Mouse (Mus musculus): ENCODE data around the gene Gnb3. TPM values are rescaled to one million over a fixed set of nuclear protein-coding genes. Genes with fewer than 3 reads are reported as not detected.

The Gnb3 gene
- polyA plus RNA-seq, 1 experiment from 2014 or later, result 2.4 TPM

DNA sequence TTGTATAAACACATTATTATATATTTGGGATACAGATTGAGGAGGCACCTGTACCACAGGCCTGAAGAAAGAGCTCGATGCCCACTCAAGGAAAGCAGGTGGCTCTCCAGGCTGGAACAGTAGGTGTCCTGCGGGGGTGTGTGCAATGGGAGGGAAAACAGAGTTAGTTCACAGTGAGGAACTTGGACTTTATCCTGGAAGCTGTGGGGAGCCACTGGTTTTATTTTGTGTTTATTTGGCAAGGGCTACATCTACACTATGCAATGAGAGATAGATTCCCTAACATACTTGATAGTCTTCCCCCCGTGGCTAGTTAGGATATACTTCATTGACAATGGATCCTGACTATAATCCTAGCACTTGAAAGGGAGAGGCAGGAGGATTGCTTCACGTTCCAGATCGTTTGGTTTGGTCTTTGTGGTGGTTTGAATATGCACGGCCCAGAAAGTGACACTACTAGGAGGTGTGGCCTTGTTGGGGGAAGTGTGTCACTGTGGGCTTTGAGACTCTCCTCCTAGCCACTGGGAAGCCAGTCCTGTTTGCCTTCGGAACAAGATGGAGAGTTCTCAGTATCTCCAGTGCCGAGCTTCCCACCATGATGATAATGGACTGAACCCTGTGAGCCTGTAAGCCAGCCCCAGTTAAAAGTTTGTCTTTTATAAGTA, 53.2 kb downstream of the Gnb3 start:
- ATAC-seq, result no peak
- Histone ChIP-seq H3K27me3 (ENCODE audit: control insufficient read depth, insufficient read depth, low read depth, low read length) (no peaks in the 10 kb centered on the region), H3K4me3 (ENCODE audit: low read depth, low read length) (no peak overlapping the region), H3K36me3 (ENCODE audit: control insufficient read depth, insufficient read depth, low read length) (no peaks in the 10 kb centered on the region), H3K9me3 (replicated peaks; ENCODE audit: control insufficient read depth, low read length, poor library complexity, severe bottlenecking) (no peaks in the 10 kb centered on the region), H3K27ac (ENCODE audit: low read length) (no peak overlapping the region), H3K4me1 (ENCODE audit: control insufficient read depth, insufficient read depth, low read length) (no peaks in the 10 kb centered on the region), H3K9ac (ENCODE audit: low read depth, low read length) (no peak overlapping the region), H3K4me2 (ENCODE audit: low read length) (no peak overlapping the region)
- 52% methylated on average over 8 of the region's 8 CpGs for WGBS

Other genes with a start within 250 kb of the Gnb3 start
- 0.21 and 0.26 TPM in 2 replicates for gene C1s2, start 204.2 kb downstream of the Gnb3 start, polyA plus RNA-seq (2015; fragmentation: Nextera tagmentation; extraction: Ambion mirVana)
- 40.5 and 43.8 TPM in 2 replicates for gene Lpcat3, start 177.2 kb downstream of the Gnb3 start, polyA plus RNA-seq (2015; fragmentation: Nextera tagmentation; extraction: Ambion mirVana)
- gene Emg1, start 128.1 kb downstream of the Gnb3 start, polyA plus RNA-seq (2015; fragmentation: Nextera tagmentation; extraction: Ambion mirVana), result 95.3 and 101 TPM in 2 replicates
- 240 and 245 TPM in 2 replicates for gene Phb2, start 127.9 kb downstream of the Gnb3 start, polyA plus RNA-seq (2015; fragmentation: Nextera tagmentation; extraction: Ambion mirVana)
- gene Ptpn6, start 101.6 kb downstream of the Gnb3 start, polyA plus RNA-seq (2015; fragmentation: Nextera tagmentation; extraction: Ambion mirVana), result 2.4 and 4.0 TPM in 2 replicates
- gene Grcc10, start 98.9 kb downstream of the Gnb3 start, polyA plus RNA-seq (2015; fragmentation: Nextera tagmentation; extraction: Ambion mirVana), result 665 and 679 TPM in 2 replicates
- gene Gm45234, start 84.3 kb downstream of the Gnb3 start, polyA plus RNA-seq (2015; fragmentation: Nextera tagmentation; extraction: Ambion mirVana), result not detected in 2 replicates
- 28.9 and 29.3 TPM in 2 replicates for gene Atn1, start 83.8 kb downstream of the Gnb3 start, polyA plus RNA-seq (2015; fragmentation: Nextera tagmentation; extraction: Ambion mirVana)
- 94.4 and 138 TPM in 2 replicates for gene Eno2, start 70.6 kb downstream of the Gnb3 start, polyA plus RNA-seq (2015; fragmentation: Nextera tagmentation; extraction: Ambion mirVana)
- gene Lrrc23, start 60.5 kb downstream of the Gnb3 start, polyA plus RNA-seq (2015; fragmentation: Nextera tagmentation; extraction: Ambion mirVana), result 5.7 and 6.3 TPM in 2 replicates
- 9.6 and 10.1 TPM in 2 replicates for gene Spsb2, start 31.6 kb downstream of the Gnb3 start, polyA plus RNA-seq (2015; fragmentation: Nextera tagmentation; extraction: Ambion mirVana)
- gene Tpi1, start 26.0 kb downstream of the Gnb3 start, polyA plus RNA-seq (2015; fragmentation: Nextera tagmentation; extraction: Ambion mirVana), result 415 and 461 TPM in 2 replicates
- gene Usp5, start 10.8 kb downstream of the Gnb3 start, polyA plus RNA-seq (2015; fragmentation: Nextera tagmentation; extraction: Ambion mirVana), result 220 and 223 TPM in 2 replicates
- gene Cdca3, start 10.7 kb downstream of the Gnb3 start, polyA plus RNA-seq (2015; fragmentation: Nextera tagmentation; extraction: Ambion mirVana), result 18.2 and 19.5 TPM in 2 replicates
- gene P3h3, start 17.5 kb upstream of the Gnb3 start, polyA plus RNA-seq (2015; fragmentation: Nextera tagmentation; extraction: Ambion mirVana), result 13.4 and 15.4 TPM in 2 replicates
- gene Gpr162, start 23.7 kb upstream of the Gnb3 start, polyA plus RNA-seq (2015; fragmentation: Nextera tagmentation; extraction: Ambion mirVana), result 36.6 and 40.0 TPM in 2 replicates
- gene Cd4, start 47.9 kb upstream of the Gnb3 start, polyA plus RNA-seq (2015; fragmentation: Nextera tagmentation; extraction: Ambion mirVana), result 0.11 TPM in 1 of 2 replicates, not detected in the other
- 2.5 and 3.9 TPM in 2 replicates for gene Lag3, start 71.4 kb upstream of the Gnb3 start, polyA plus RNA-seq (2015; fragmentation: Nextera tagmentation; extraction: Ambion mirVana)
- 700 and 743 TPM in 2 replicates for gene Ptms, start 79.8 kb upstream of the Gnb3 start, polyA plus RNA-seq (2015; fragmentation: Nextera tagmentation; extraction: Ambion mirVana)
- gene Mlf2, start 91.1 kb upstream of the Gnb3 start, polyA plus RNA-seq (2015; fragmentation: Nextera tagmentation; extraction: Ambion mirVana), result 543 and 556 TPM in 2 replicates
- 87.6 and 94.0 TPM in 2 replicates for gene Cops7a, start 125.3 kb upstream of the Gnb3 start, polyA plus RNA-seq (2015; fragmentation: Nextera tagmentation; extraction: Ambion mirVana)
- 69.1 and 87.1 TPM in 2 replicates for gene Pianp, start 156.4 kb upstream of the Gnb3 start, polyA plus RNA-seq (2015; fragmentation: Nextera tagmentation; extraction: Ambion mirVana)
- 11.2 and 14.2 TPM in 2 replicates for gene Zfp384, start 168.9 kb upstream of the Gnb3 start, polyA plus RNA-seq (2015; fragmentation: Nextera tagmentation; extraction: Ambion mirVana)
- gene Ing4, start 199.5 kb upstream of the Gnb3 start, polyA plus RNA-seq (2015; fragmentation: Nextera tagmentation; extraction: Ambion mirVana), result 141 and 155 TPM in 2 replicates
- 18.0 and 18.3 TPM in 2 replicates for gene Acrbp, start 209.4 kb upstream of the Gnb3 start, polyA plus RNA-seq (2015; fragmentation: Nextera tagmentation; extraction: Ambion mirVana)
- 0.45 and 0.60 TPM in 2 replicates for gene Lpar5, start 227.6 kb upstream of the Gnb3 start, polyA plus RNA-seq (2015; fragmentation: Nextera tagmentation; extraction: Ambion mirVana)